Mouse (Mus musculus): ENCODE results near the gene Tmem136.
"Not testable (repeated sequence)": the region's sequence is repeated elsewhere in the genome, so short reads cannot be mapped to it uniquely, and the experiment has no call there.

The Tmem136 gene

DNA sequence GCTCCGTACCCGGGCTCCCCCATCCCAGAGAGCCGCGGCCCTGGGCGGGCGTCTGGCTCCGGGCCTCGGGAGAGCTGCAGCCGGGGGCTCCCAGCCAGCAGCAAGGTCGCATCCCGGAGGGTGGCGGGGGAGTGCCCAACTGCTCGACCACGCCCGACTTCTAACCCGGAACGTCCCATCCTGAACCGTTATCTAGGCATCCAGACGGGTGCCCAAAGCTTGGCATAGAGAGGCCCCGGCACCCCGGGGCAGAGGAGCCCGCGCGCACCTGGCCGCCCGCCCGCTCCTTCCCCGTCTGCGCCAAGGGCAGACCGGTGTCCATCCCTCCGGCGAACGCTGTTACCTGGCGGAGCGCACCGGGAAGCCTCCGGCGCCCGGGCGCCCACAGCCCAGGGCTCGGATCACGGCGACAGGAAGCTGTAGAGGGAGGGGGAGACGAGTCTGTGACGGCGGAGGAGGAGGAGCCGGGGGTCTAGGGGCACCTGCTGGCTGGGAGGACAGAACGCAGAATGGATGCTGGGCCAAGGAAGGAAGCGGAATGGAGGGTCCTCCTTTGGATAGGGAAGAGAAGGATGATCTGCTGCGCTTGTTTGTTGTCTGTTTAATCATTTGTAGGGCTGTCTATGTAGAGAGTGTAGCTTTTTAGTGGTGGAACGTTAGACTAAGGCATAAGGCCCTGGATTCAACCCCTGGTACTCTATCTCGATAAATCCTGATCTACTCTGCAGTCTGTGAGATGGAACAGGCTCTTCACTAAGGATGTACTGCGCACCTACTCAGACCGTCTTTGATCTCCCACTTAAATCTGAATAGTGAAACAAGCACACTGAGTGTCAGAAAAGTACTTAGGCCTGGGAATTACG lies at the start of gene Tmem136:
TSS of gene Tmem136 (minus strand) at position 437 of the 863 bp plus-strand sequence.
- in situ Hi-C loops (cut with MboI, MseI), result no loop called here

GRCm38 (mm10) chr9:43155960-43156359 lies 39.6 kb upstream of the Tmem136 start:
- in situ Hi-C loops (cut with MboI, MseI), result no loop called here

DNA sequence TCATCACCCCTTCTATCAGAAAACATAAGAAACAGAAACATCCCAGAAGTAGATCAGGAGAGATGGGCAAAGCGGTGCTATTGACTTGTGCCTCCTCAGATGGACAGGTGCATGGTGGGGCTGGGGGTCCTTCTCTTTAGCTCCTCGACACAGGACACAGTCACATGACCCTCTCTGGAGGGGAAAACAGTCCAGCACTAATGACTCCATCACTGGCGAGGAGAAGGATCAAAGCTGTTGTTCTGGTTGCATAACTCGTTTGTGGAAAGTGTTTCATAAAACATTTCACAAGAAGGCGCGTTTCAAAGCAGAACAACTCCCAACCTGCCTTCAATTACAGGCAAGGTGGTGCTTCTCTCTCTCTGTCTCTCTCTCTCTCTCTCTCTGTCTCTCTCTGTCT lies 35.4 kb upstream of the Tmem136 start:
- in situ Hi-C loops (cut with MboI, MseI), result no loop called here

DNA sequence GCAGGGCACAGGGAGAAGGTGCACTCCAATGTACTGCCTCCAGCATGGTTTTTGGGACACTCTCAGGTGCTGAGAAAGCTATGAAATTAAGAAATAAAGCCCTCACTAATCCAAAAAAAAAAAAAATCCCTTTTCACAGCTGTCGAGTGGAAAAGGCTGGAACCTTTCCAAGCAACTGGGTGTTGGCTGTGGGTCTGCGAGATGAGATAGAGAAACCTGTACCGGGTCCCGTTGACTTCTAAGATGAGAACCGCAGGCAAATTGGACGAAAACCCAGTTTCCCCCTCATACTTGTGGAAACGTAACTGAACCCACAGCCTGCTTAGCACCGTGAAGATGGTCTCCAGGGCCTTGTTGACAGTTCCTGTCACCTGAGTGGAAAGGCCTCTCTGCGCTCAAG lies 34.6 kb upstream of the Tmem136 start:
- in situ Hi-C loops (cut with MboI, MseI), result no loop called here

GRCm38 (mm10) chr9:43150075-43150474 lies 33.7 kb upstream of the Tmem136 start:
- in situ Hi-C loops (cut with MboI, MseI), result no loop called here

DNA sequence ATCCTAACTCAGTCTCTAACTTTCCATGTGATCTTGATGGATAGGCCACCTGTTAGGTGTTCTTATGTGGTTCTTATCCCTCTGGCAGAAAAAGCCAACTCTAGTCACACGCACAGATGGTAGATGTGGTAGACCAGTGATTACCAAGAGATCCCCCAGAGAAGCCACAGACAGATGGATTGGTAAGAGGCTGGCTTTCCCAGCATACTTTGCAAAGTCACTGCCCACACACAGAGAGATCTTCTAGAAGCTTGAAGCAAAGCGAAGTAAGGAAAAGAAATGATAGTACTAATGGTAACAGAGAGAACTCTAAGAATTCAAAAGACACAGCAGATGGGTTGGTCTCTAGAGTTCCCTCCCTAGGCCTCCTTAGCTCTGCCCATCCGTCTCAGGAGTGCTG lies 33.1 kb upstream of the Tmem136 start:
- in situ Hi-C loops (cut with MboI, MseI), result no loop called here

DNA sequence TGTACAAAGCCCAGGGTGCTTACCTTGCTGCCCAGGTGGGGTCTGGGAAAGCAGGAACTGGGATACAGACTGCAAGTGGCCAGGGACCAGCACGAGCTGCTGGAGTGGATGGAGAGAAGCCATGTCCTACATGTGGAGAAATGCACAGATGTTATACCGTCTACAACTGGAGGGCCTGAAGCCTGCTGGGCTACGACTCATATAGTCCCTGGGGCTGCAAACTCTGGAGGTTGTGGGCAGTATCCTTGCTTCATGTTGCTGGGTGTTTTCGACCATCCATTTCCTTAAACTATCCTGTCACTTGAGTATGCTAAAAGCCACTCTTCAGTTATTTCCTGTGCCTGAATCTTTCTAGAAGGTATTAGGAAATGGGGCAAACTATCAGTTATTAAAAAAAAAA lies 28.8 kb upstream of the Tmem136 start:
- in situ Hi-C loops (cut with MboI, MseI), result no loop called here

DNA sequence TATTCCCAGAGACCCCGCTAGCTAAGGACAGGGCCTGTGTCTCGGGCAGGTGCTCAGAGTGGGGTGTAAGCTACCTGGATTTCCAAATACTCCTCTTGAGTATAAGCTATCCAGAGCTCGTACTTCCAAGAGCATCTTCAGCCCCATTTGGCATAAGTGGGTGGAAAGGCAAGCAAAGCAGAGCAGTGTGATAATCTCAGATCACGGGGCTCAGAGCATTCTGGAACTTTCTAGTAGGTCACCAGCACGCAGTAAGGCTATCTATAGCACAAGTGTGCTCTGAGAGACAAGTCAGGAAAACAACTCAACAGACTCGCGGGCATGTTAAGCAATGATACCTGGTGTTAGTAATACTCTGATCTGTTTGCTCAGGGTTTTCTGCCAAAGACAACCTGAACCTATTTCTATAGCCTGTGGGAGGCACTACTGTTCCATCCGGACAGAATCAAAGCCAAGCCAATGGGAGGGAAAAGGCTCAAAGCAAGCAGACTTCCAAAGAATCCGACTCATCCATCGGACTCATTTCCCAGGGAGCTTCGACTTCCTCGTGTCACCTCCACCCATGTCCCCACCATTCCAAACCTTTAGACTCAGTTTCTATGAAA lies 27.9 kb upstream of the Tmem136 start:
- in situ Hi-C loops (cut with MboI, MseI), result loop anchor here (5.0 kb wide), 1 partner anchor 143 kb away; no protein-coding TSS in a partner anchor

GRCm38 (mm10) chr9:43141839-43142238 lies 25.5 kb upstream of the Tmem136 start:
- in situ Hi-C loops (cut with MboI, MseI), result loop anchor here (5.0 kb wide), 1 partner anchor 145 kb away; no protein-coding TSS in a partner anchor

DNA sequence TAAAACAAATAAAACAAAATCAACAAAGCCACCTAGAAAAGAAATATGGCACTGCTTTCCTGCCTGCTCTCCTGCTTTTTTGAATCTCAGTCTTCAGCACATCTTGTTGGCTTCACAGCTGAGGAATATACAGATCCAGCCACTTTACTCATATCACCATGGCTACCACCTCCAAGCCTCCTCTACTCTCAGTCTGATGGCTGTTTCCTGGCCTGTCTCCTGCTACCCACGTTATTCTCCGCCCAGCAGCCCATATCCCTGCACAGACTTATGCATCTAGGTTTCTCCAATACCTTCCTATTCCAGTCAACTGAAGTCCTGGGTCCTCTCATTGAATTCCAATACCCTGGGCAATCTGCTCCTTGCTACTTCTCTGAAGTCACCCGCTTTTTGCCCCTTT lies 17.2 kb upstream of the Tmem136 start:
- in situ Hi-C loops (cut with MboI, MseI), result no loop called here

GRCm38 (mm10) chr9:43132380-43132779 lies 16.0 kb upstream of the Tmem136 start:
- in situ Hi-C loops (cut with MboI, MseI), result no loop called here

DNA sequence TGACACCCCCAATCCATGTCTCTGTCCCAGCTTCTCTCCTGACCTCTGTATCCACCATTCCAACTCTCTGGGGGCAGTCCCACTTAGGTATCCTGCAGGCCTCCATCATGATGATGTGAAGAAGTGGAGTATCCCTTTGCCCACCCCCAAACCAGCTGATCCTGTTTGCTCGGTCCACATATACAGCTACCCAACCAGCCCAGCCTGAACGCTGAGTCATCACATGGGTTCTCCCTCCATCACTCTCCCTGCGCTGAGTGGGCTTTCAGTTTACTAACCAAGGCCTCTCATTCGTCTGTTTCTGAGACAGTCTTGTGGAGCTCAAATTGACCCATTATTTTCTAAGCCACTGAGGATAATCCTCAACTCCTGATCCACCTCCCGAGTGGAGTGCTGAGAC lies 15.6 kb upstream of the Tmem136 start:
- in situ Hi-C loops (cut with MboI, MseI), result no loop called here

DNA sequence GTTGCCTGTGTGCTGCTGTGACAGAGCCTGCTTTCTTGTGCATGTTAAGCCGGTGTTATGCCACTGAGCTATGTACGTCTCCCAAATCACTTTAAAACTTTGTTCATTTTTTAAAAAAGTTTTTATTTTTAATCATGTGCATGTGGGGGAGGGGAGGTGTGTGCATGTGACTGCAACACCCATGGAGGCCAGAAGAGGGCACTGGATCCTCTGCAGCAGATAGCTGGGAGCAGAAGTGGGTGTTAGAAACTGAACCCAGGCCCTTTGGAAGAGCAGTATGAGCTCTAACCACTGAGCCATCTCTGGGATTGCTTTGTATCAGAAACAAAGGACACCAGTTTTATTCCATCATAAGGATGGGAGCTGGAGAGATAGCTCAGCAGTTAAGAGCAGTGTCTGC lies 14.3 kb upstream of the Tmem136 start:
- in situ Hi-C loops (cut with MboI, MseI), result no loop called here

DNA sequence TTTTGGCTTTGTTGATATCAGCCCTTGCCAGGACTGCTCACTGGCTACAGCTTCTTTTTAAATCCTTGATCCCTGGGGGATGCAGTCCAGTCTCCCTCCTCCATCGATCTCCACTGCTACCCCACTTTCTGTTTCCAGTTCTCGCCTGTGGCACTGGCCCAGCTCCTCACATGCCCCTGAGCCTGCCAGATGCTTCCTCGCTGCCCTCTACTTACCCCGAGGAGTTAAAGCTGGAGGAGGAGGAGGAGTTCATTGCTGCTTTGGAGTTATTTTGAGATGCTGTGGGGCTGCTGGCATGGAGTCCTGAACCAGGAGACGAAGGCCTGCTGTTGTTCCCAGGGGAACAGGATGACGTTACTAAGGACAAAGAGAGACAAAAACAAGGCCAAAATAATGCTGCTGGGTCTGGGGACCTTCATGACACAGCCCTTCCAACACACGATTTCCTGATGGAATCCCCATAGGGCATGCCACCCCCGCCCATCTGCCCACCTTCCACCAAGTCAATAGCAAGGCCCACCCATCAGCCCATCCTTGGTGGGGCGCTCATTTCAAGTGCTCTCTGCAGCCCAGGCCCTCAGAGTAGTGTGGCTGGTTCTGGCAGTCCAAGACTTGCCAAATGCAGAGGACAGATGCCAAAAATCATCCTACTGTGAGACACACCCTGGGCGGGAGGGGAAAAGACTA lies 10.9 kb upstream of the Tmem136 start:
- in situ Hi-C loops (cut with MboI, MseI), result no loop called here

GRCm38 (mm10) chr9:43122379-43122778 lies 6.0 kb upstream of the Tmem136 start:
- in situ Hi-C loops (cut with MboI, MseI), result no loop called here

DNA sequence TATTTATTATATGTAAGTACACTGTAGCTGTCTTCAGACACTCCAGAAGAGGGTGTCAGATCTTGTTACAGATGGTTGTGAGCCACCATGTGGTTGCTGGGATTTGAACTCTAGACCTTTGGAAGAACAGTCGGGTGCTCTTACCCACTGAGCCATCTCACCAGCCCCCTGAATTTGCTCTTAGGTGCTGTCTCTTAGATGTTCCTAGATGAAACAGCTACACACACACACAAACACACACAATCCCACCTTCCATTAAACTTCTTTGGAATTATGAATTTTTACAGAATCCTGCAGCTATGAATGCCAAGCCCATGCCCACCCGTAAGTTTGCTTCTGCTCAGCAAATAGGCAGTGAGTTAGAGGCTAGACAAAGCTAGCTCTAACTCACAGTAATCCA lies 5.6 kb upstream of the Tmem136 start:
- in situ Hi-C loops (cut with MboI, MseI), result not testable (repeated sequence)

DNA sequence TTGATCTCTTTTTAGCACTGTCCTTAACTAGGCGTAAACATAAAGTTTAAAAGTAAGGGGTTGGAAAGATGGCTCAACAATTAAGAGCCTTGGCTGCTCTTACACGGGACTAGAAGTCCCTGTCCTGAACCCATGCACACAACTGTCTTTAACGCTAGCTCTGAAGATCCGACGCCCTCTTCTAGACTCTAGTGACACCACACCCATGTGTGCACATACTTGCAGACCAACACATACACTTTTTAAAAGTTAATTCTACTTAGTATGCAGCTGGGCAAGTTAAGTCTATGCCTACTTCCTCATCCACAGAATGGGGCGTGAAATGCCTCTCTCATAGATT lies 597 bp upstream of the Tmem136 start:
- in situ Hi-C loops (cut with MboI, MseI), result no loop called here

GRCm38 (mm10) chr9:43115431-43116133 lies 788 bp downstream of the Tmem136 start:
- in situ Hi-C loops (cut with MboI, MseI), result no loop called here

- in situ Hi-C loops (cut with MboI, MseI), result no loop called here
These were observed 1.5 kb downstream of the Tmem136 start for GRCm38 (mm10) chr9:43114833-43115232.

GRCm38 (mm10) chr9:43110286-43110980 lies 5.9 kb downstream of the Tmem136 start:
- in situ Hi-C loops (cut with MboI, MseI), result no loop called here

GRCm38 (mm10) chr9:43109125-43109524 lies 7.2 kb downstream of the Tmem136 start:
- in situ Hi-C loops (cut with MboI, MseI), result no loop called here
